In the genomic region with DNA sequence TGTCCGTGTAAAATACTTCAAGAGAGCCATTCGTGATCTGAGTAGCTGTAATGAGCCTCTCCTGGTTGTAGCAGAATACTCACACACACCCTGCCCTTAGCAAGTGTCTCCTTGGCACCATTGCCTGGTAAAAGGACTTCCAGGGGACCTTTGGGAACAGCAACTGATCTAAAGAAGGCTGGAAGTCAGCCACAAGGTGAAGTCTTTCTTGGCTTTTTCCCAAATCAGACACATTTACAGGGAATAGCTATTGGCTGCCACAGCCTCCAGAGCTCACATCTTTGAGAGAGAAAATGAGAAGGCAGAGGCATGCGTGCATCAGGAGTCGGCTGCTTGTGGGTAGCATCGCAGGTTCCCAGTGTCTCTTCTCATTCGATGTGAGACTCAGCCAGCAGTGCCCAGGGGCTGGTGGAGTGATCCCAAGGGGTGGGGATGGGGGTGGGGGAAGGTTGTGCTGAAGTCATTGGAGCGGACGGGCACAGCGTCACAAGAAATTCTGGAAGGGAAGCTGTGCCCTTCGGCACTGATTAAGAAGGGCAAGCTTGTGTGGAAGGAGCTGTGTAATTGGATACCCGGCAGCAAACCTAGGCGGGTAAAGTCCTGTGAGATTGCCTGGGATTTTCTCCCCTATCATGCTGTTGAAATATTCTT, we compare ENCODE assay signal across 8 mouse cellular contexts.
DNase-seq lines count a peak whose midpoint lies in the region; ATAC-seq lines count a peak whose summit lies in the region.

No protein-coding gene starts in this region.

- H3K9ac ChIP-seq in kidney, embryonic 14.5 days (ENCODE audit: low read depth, low read length): no peak overlapping the region
- H3K9ac ChIP-seq in forebrain, embryonic 15.5 days (replicated peaks): no peak overlapping the region
- no peak overlapping the region for H3K9ac ChIP-seq in midbrain, embryonic 14.5 days (replicated peaks; ENCODE audit: low read length)

- peak; percentile 15 for DNase-seq in adrenal gland, postnatal 10 days
- no peak for DNase-seq in adrenal gland, adult (ENCODE audit: inconsistent age in 2 of 2, low spot score in 1 of 2)
- no peak for DNase-seq in kidney, adult 9 months
- DNase-seq in midbrain, embryonic 14.5 days: peak; percentile 59
- DNase-seq in urinary bladder, postnatal 10 days (ENCODE audit: low spot score): no peak
- DNase-seq in thymus, postnatal 0 days (ENCODE audit: low spot score): no peak

- H3K4me2 ChIP-seq in kidney, embryonic 14.5 days (replicated peaks; ENCODE audit: low read depth, low read length): peak overlapping the region; percentile 27; the same call in 1 of the 2 replicates
- H3K4me2 ChIP-seq in forebrain, embryonic 15.5 days (replicated peaks): peak overlapping the region; percentile 7; the same call in 1 of the 2 replicates
- peak overlapping the region; percentile 15; the same call in 1 of the 2 replicates for H3K4me2 ChIP-seq in midbrain, embryonic 14.5 days (ENCODE audit: low read length)

- H3K27me3 ChIP-seq in kidney, embryonic 14.5 days (ENCODE audit: control insufficient read depth, insufficient read depth, low read length): no peaks in the 10 kb centered on the region
- no peaks in the 10 kb centered on the region for H3K27me3 ChIP-seq in forebrain, embryonic 15.5 days
- no peaks in the 10 kb centered on the region for H3K27me3 ChIP-seq in midbrain, embryonic 14.5 days (ENCODE audit: control insufficient read depth, insufficient read depth, low read length)

- 33% methylated on average over 12 of the region's 12 CpGs for WGBS in kidney, embryonic 14.5 days
- 38% methylated on average over 12 of the region's 12 CpGs for WGBS in forebrain, embryonic 15.5 days
- 40% methylated on average over 12 of the region's 12 CpGs for WGBS in midbrain, embryonic 14.5 days

- H3K4me3 ChIP-seq in kidney, embryonic 14.5 days (ENCODE audit: low read length): no peak overlapping the region
- no peak overlapping the region for H3K4me3 ChIP-seq in forebrain, embryonic 15.5 days
- H3K4me3 ChIP-seq in midbrain, embryonic 14.5 days (replicated peaks; ENCODE audit: low read depth, low read length): no peak overlapping the region

- H3K4me1 ChIP-seq in kidney, embryonic 14.5 days (ENCODE audit: control insufficient read depth, insufficient read depth, low read length): peaks cover 18% of the 10 kb centered on the region
- peaks cover 5% of the 10 kb centered on the region; the same call in 1 of the 2 replicates for H3K4me1 ChIP-seq in forebrain, embryonic 15.5 days
- H3K4me1 ChIP-seq in midbrain, embryonic 14.5 days (ENCODE audit: control insufficient read depth, insufficient read depth, low read length): 0 out of 2 replicates have a peak, but pooled peaks cover 3% of the 10 kb centered on the region

- no peak overlapping the region for H3K27ac ChIP-seq in kidney, embryonic 14.5 days (ENCODE audit: low read depth, low read length)
- no peak overlapping the region for H3K27ac ChIP-seq in forebrain, embryonic 15.5 days (replicated peaks)
- peak overlapping the region; percentile 47; the same call in 1 of the 2 replicates for H3K27ac ChIP-seq in midbrain, embryonic 14.5 days (replicated peaks; ENCODE audit: low read depth, low read length)

- no peaks in the 10 kb centered on the region for H3K36me3 ChIP-seq in kidney, embryonic 14.5 days (ENCODE audit: control insufficient read depth, insufficient read depth, low read length)
- H3K36me3 ChIP-seq in forebrain, embryonic 15.5 days: no peaks in the 10 kb centered on the region
- H3K36me3 ChIP-seq in midbrain, embryonic 14.5 days (ENCODE audit: control insufficient read depth, insufficient read depth, low read length): no peaks in the 10 kb centered on the region

- peak; percentile 82 for ATAC-seq in kidney, embryonic 14.5 days (ENCODE audit: low FRiP score, low TSS enrichment)
- ATAC-seq in forebrain, embryonic 15.5 days (replicated peaks): 0 out of 2 replicates have a peak, but pooled peaks have one; percentile 35
- ATAC-seq in midbrain, embryonic 14.5 days (ENCODE audit: low FRiP score, low TSS enrichment): peak; percentile 63

- no peaks in the 10 kb centered on the region for H3K9me3 ChIP-seq in kidney, embryonic 14.5 days (ENCODE audit: control insufficient read depth, low read length)
- no peaks in the 10 kb centered on the region for H3K9me3 ChIP-seq in forebrain, embryonic 15.5 days
- H3K9me3 ChIP-seq in midbrain, embryonic 14.5 days (ENCODE audit: control insufficient read depth, low read length): no peaks in the 10 kb centered on the region

Comparison
In these comparisons a context has a peak if more than half of its experiments do, and no peak if none do; other contexts are left out.
1. DNase-seq: peak in adrenal gland, postnatal 10 days (single experiment) and midbrain, embryonic 14.5 days (single experiment); none in adrenal gland, adult (0 of 2), kidney, adult 9 months (single experiment), urinary bladder, postnatal 10 days (single experiment) and thymus, postnatal 0 days (single experiment).
2. Peak in every context shown above with its lines, with median percentiles within 50 percentile points of each other: ATAC-seq and H3K4me2 ChIP-seq.